Comparison of ENCODE assay signal across 8 mouse cellular contexts in the genomic region with DNA sequence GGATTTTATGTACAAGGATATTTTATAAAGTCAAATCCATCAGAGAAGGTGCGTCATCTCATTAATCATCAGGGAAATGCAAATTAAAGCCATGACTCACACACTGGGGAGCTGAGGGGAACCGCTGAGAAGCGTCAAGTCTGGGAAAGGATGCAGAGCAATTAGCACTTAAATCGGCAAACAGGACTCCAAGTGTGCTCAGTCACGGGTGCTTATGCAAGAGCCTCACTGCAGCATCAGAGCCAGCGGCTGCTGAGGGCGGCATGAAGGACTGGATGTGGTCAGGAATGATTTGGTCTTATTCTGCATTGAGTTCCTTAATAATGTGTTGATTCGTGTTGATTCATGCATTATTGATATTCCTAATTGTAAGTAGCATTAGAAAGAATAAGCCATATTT.
DNase-seq lines count a peak whose midpoint lies in the region; ATAC-seq and TF ChIP-seq lines count a peak whose summit lies in the region.

No protein-coding gene starts in this region.

- WGBS in heart, embryonic 12.5 days: 16% methylated on average over 8 of the region's 8 CpGs
- WGBS in limb, embryonic 10.5 days: 14% methylated on average over 8 of the region's 8 CpGs
- 12% methylated on average over 8 of the region's 8 CpGs for WGBS in olfactory bulb, adult 2 months

- no peak for ATAC-seq in heart, embryonic 12.5 days (ENCODE audit: insufficient number of reproducible peaks, low FRiP score)

- H3K4me2 ChIP-seq in heart, embryonic 12.5 days: peak overlapping the region; percentile 66

- no peak overlapping the region for H3K9ac ChIP-seq in heart, embryonic 12.5 days

- TF ChIP-seq POLR2A in olfactory bulb, adult 2 months (IDR thresholded peaks at IDR 0.05; ENCODE audit: insufficient read depth, low read depth, low read length): no peak

- H3K36me3 ChIP-seq in heart, embryonic 12.5 days: peaks cover 16% of the 10 kb centered on the region
- peaks cover 11% of the 10 kb centered on the region for H3K36me3 ChIP-seq in limb, embryonic 10.5 days

- TF ChIP-seq CTCF in olfactory bulb, adult 2 months (IDR thresholded peaks at IDR 0.05; ENCODE audit: insufficient read depth, low read depth, low read length): no peak

- peaks cover 23% of the 10 kb centered on the region for H3K4me1 ChIP-seq in heart, embryonic 12.5 days (replicated peaks)
- peaks cover 20% of the 10 kb centered on the region for H3K4me1 ChIP-seq in limb, embryonic 10.5 days
- H3K4me1 ChIP-seq in olfactory bulb, adult 2 months (ENCODE audit: control insufficient read depth, insufficient read depth, low read length): peaks cover 12% of the 10 kb centered on the region

- H3K4me3 ChIP-seq in heart, embryonic 12.5 days: peak overlapping the region; percentile 22; the same call in 1 of the 2 replicates
- H3K4me3 ChIP-seq in limb, embryonic 10.5 days: peak overlapping the region; percentile 30; the same call in 1 of the 2 replicates
- H3K4me3 ChIP-seq in olfactory bulb, adult 2 months (ENCODE audit: insufficient read depth, low read depth, low read length): no peak overlapping the region

- H3K9me3 ChIP-seq in heart, embryonic 12.5 days (replicated peaks): peaks cover 5% of the 10 kb centered on the region; the same call in 1 of the 2 replicates
- no peaks in the 10 kb centered on the region for H3K9me3 ChIP-seq in limb, embryonic 10.5 days (replicated peaks)

- H3K27ac ChIP-seq in heart, embryonic 12.5 days (ENCODE audit: poor library complexity, severe bottlenecking): peak overlapping the region; percentile 54; the same call in 1 of the 2 replicates
- no peak overlapping the region for H3K27ac ChIP-seq in limb, embryonic 10.5 days
- peak overlapping the region; percentile 99 for H3K27ac ChIP-seq in olfactory bulb, adult 2 months (ENCODE audit: insufficient read depth, low read depth, low read length)

- DNase-seq in right cerebral cortex, adult 18-20 months: peak; percentile 86
- DNase-seq in right cerebral cortex, postnatal 4 days: no peak
- DNase-seq in cerebellum, postnatal 36 days: peak; percentile 71 to 75
- peak; percentile 37 for DNase-seq in limb, embryonic 10.5 days (ENCODE audit: low spot score)
- DNase-seq in kidney, adult 8-10 months: no peak
- DNase-seq in thymus, postnatal 10 days (ENCODE audit: low spot score in 2 of 2): no peak

- H3K27me3 ChIP-seq in heart, embryonic 12.5 days (replicated peaks): no peaks in the 10 kb centered on the region
- H3K27me3 ChIP-seq in limb, embryonic 10.5 days (ENCODE audit: low read depth, poor library complexity, severe bottlenecking): no peaks in the 10 kb centered on the region

Comparison
In these comparisons a context has a peak if more than half of its experiments do, and no peak if none do; other contexts are left out.
1. DNase-seq: peak in right cerebral cortex, adult 18-20 months (single experiment), cerebellum, postnatal 36 days (2 of 2) and limb, embryonic 10.5 days (single experiment); none in right cerebral cortex, postnatal 4 days (single experiment), kidney, adult 8-10 months (0 of 2) and thymus, postnatal 10 days (0 of 2).